Mouse (Mus musculus) T-helper 17 cell (primary cell): Measurements from ENCODE around the gene Hist1h2ak.

ENCODE experiments used
- in situ Hi-C, 2 experiments: fragments of 300-600 bp; cut with MboI, MseI; formaldehyde crosslinking; loops; 1 replicate in 1 of 2; 2 replicates in 1 of 2; pipeline ENCODE4 v1.15.1; 2025; ENCODE audit warnings: high pct_unique_total_duplicates in 2 of 2

Gene Hist1h2ak

GRCm38 (mm10) chr13:21727948-21728572, 25.6 kb downstream of the Hist1h2ak start:
- in situ Hi-C loops: loop anchor here in 1 of 2 experiments (25.0 kb wide), 1 partner anchor 541 kb away; the partner anchor contains the start of gene Trim27

GRCm38 (mm10) chr13:21722993-21723836, 30.4 kb downstream of the Hist1h2ak start:
- in situ Hi-C loops: loop anchor here in 1 of 2 experiments (5.0 to 25.0 kb wide), 2 partner anchors 1689 to 1849 kb away; partner anchors contain the start of genes Abt1, Hist1h2ad, Hist1h2ae and Hist1h2bf

GRCm38 (mm10) chr13:21722373-21722925, 31.2 kb downstream of the Hist1h2ak start:
- in situ Hi-C loops: loop anchor here in 1 of 2 experiments (5.0 to 25.0 kb wide), 2 partner anchors 1690 to 1850 kb away; partner anchors contain the start of genes Abt1, Hist1h2ad, Hist1h2ae and Hist1h2bf

DNA sequence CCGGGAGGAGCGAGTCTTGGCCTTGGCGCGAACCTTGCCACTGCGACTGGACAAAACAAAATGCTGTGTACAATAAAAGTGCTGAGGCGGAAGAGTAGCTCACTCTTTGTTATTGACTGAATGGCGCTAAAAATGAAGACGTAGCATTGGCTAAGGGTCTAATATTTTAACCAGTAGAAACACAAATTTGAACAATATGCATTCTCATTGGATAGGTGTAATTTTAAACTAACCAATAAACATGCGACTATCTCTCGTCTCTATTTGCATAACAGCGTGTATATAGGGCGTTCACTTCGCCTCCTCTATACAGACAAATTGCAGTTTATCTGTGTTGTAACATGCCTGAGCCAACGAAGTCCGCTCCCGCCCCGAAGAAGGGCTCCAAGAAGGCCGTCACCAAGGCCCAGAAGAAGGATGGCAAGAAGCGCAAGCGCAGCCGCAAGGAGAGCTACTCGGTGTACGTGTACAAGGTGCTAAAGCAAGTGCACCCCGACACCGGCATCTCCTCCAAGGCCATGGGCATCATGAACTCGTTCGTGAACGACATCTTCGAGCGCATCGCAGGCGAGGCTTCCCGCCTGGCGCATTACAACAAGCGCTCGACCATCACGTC, 31.8 kb downstream of the Hist1h2ak start, which contains the start of gene Hist1h2bm:
Gene Hist1h2bm (plus strand): TSS at position 288 of the 616 bp plus-strand sequence.
- in situ Hi-C loops: loop anchor here in 1 of 2 experiments (5.0 to 25.0 kb wide), 2 partner anchors 1690 to 1850 kb away; partner anchors contain the start of genes Abt1, Hist1h2ad, Hist1h2ae and Hist1h2bf

GRCm38 (mm10) chr13:21721107-21721756, 32.4 kb downstream of the Hist1h2ak start:
- in situ Hi-C loops: loop anchor here in 1 of 2 experiments (5.0 to 25.0 kb wide), 2 partner anchors 1691 to 1851 kb away; partner anchors contain the start of genes Abt1, Hist1h2ad, Hist1h2ae and Hist1h2bf

DNA sequence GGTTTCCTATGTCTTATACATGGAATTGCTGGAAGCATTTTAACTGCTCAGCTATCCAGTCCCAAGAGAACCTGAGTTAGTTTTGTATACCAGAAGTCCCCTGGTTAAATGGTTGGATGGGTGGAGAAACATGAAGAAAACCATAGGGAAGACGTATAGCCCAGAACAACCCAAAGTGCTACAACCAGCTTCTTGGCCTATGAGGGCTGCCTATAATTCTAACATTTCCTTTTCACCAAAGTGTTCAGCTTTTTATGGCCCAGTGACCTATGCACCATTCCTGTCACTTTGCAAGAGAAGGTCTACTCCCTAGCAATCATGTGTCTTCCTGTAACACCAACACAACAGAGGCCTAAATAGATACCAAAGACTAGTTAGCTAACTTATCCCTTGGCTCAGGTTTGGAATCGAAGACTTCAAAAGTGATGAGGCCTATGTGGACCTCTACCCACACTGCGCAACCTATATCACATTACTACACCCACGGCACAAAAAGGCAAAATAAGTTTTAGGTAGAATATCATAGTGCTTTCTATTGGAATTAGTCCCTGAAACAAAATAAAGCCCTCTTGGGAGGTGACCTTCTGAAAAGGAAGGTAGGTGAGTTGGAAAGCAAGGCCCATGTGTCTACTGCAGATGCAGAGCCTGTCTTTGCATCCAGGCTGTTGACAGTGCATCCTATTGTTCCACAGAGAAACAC, 35.1 kb downstream of the Hist1h2ak start:
- in situ Hi-C loops: loop anchor here (5.0 to 25.0 kb wide), 8 partner anchors 69 to 1964 kb away; partner anchors contain the start of genes Abt1 (in 2 of the 2), Hist1h3g (in 2 of the 2), Hist1h2ac (in 1 of the 2) and Hist1h2ad (in 1 of the 2)

GRCm38 (mm10) chr13:21717397-21718357, 36.0 kb downstream of the Hist1h2ak start, which contains the start of gene Hist1h3h:
Gene Hist1h3h, plus strand, starts transcription at chr13:21717659.
- in situ Hi-C loops: loop anchor here (5.0 to 25.0 kb wide), 8 partner anchors 70 to 1965 kb away; partner anchors contain the start of genes Abt1 (in 2 of the 2), Hist1h3g (in 2 of the 2), Hist1h2ac (in 1 of the 2) and Hist1h2ad (in 1 of the 2)

- in situ Hi-C loops: loop anchor here (5.0 to 25.0 kb wide), 8 partner anchors 71 to 1966 kb away; partner anchors contain the start of genes Abt1 (in 2 of the 2), Hist1h3g (in 2 of the 2), Hist1h2ac (in 1 of the 2) and Hist1h2ad (in 1 of the 2)
Measured at GRCm38 (mm10) chr13:21716540-21717391, 36.9 kb downstream of the Hist1h2ak start.

DNA sequence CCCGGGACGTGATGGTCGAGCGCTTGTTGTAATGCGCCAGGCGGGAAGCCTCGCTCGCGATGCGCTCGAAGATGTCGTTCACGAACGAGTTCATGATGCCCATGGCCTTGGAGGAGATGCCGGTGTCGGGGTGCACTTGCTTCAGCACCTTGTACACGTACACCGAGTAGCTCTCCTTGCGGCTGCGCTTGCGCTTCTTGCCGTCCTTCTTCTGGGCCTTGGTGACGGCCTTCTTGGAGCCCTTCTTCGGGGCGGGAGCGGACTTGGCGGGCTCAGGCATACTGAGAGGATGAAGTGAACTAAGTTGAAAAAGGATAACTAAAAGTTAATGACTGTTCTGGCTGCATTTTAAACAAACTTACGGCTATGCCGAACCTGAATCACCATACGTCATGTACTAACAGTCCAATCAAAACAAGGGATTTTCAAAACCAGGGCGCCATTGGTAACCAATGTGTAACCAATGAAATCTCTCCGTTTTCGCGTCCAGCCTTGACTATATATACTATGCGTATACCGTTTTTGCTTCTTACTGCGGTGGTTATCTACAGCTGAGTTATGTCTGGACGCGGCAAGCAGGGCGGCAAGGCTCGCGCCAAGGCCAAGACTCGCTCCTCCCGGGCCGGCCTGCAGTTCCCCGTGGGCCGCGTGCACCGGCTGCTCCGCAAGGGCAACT, 37.6 kb downstream of the Hist1h2ak start, which contains the start of the genes Hist1h2bl and Hist1h2ai:
Gene Hist1h2bl (minus strand): TSS at position 280 of the 676 bp plus-strand sequence.
Gene Hist1h2ai (plus strand): TSS at position 559 of the 676 bp plus-strand sequence.
- in situ Hi-C loops: loop anchor here (5.0 to 25.0 kb wide), 8 partner anchors 71 to 1966 kb away; partner anchors contain the start of genes Abt1 (in 2 of the 2), Hist1h3g (in 2 of the 2), Hist1h2ac (in 1 of the 2) and Hist1h2ad (in 1 of the 2)

- in situ Hi-C loops: loop anchor here (5.0 to 25.0 kb wide), 8 partner anchors 72 to 1967 kb away; partner anchors contain the start of genes Abt1 (in 2 of the 2), Hist1h3g (in 2 of the 2), Hist1h2ac (in 1 of the 2) and Hist1h2ad (in 1 of the 2)
Measured at GRCm38 (mm10) chr13:21715131-21715863, 38.3 kb downstream of the Hist1h2ak start.

- in situ Hi-C loops: loop anchor here (5.0 to 25.0 kb wide), 9 partner anchors 73 to 1968 kb away; partner anchors contain the start of genes Abt1 (in 2 of the 2), Hist1h3g (in 2 of the 2), Hist1h2ac (in 1 of the 2) and Hist1h2ad (in 1 of the 2)
Measured at GRCm38 (mm10) chr13:21714725-21715124, 38.9 kb downstream of the Hist1h2ak start.

DNA sequence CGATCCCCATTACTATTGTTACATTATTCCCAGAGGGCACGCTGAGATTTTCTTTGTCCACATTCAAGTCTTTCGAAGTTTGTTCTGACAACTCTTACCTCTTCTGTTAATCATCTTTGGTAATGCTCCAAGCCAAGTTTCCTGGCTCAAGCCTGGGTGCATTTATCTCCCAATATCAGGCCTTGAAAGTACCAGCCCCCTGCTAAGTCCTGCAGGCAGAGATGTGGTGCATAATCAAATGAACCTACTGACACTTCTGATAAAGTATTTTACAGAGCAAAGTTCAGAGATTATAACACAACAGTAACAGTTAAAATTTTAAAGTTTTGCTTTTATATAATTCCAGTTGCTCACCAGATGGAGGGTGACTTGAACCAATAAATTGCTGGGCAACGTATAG, 41.9 kb downstream of the Hist1h2ak start:
- in situ Hi-C loops: loop anchor here (5.0 to 25.0 kb wide), 4 partner anchors 549 to 1823 kb away; partner anchors contain the start of genes Abt1 (in 2 of the 2), Hist1h2af (in 1 of the 2), Hist1h3g (in 1 of the 2) and Hist1h4h (in 1 of the 2)

- in situ Hi-C loops: loop anchor here (5.0 to 25.0 kb wide), 4 partner anchors 549 to 1824 kb away; partner anchors contain the start of genes Abt1 (in 2 of the 2), Hist1h2af (in 1 of the 2), Hist1h3g (in 1 of the 2) and Hist1h4h (in 1 of the 2)
Measured at GRCm38 (mm10) chr13:21710821-21711525, 42.7 kb downstream of the Hist1h2ak start.
